Mouse (Mus musculus) ES-E14 (cell line): ENCODE data around the gene Ldlr. TPM values are rescaled to one million over a fixed set of nuclear protein-coding genes. Genes with fewer than 3 reads are reported as not detected.

ENCODE experiments used
- DNase-seq: peaks from one replicate; pipeline ENCODE4 v3.0.0-alpha.2; 2013; ENCODE audit warnings: low read depth, low spot score
- H3K27ac ChIP-seq: 2 replicates; pipeline ENCODE4 v1.5.1; 2012; ENCODE audit warnings: low read depth, mild to moderate bottlenecking, low read length, moderate library complexity, mixed read lengths; ENCODE audit not compliant: poor library complexity, insufficient read depth, severe bottlenecking
- H3K36me3 ChIP-seq: 2 replicates; pipeline ENCODE4 v1.6.1; 2012; ENCODE audit warnings: mild to moderate bottlenecking, low read length, moderate library complexity, mixed read lengths; ENCODE audit not compliant: control insufficient read depth, poor library complexity, insufficient read depth, severe bottlenecking
- H3K4me1 ChIP-seq, 2 experiments: fragments of 150-350 bp in 1 of 2; sonication (generic) in 1 of 2; 2 replicates each; pipeline ENCODE4 v1.6.1; 2012; ENCODE audit warnings: low read length in 2 of 2, mild to moderate bottlenecking in 1 of 2, mixed read lengths in 1 of 2; ENCODE audit not compliant: control insufficient read depth in 2 of 2, insufficient read depth in 2 of 2, poor library complexity in 1 of 2
- H3K4me3 ChIP-seq, 2 experiments: fragments of 150-350 bp in 1 of 2; sonication (generic) in 1 of 2; 2 replicates each; pipeline ENCODE4 v1.5.1; 2012; ENCODE audit warnings: low read length in 2 of 2, low read depth in 1 of 2, mild to moderate bottlenecking in 1 of 2, mixed read lengths in 1 of 2; ENCODE audit not compliant: insufficient read depth in 1 of 2, poor library complexity in 1 of 2, severe bottlenecking in 1 of 2
- H3K9ac ChIP-seq: 2 replicates; pipeline ENCODE4 v1.6.1; 2012; ENCODE audit warnings: low read depth, mild to moderate bottlenecking, low read length, mixed read lengths; ENCODE audit not compliant: poor library complexity, insufficient read depth, severe bottlenecking
- H3K9me3 ChIP-seq: fragments of 150-350 bp; sonication (generic); 2 replicates; pipeline ENCODE4 v1.6.1; 2012; ENCODE audit warnings: low read depth, mild to moderate bottlenecking, low read length; ENCODE audit not compliant: control insufficient read depth, insufficient read depth
- CHD2 ChIP-seq: IDR thresholded peaks from 2 replicates; pipeline ENCODE4 v1.6.1; 2014; ENCODE audit warnings: mild to moderate bottlenecking, low read depth, low read length, inconsistent platforms
- HCFC1 ChIP-seq: IDR thresholded peaks from 2 replicates; pipeline ENCODE4 v1.6.1; 2012; ENCODE audit warnings: low read length, inconsistent platforms, borderline replicate concordance; ENCODE audit not compliant: insufficient read depth
- MAFK ChIP-seq: IDR thresholded peaks from 2 replicates; pipeline ENCODE4 v1.6.1; 2014; ENCODE audit warnings: mild to moderate bottlenecking, low read depth, low read length, inconsistent platforms; ENCODE audit not compliant: insufficient read depth
- ZC3H11A ChIP-seq: IDR thresholded peaks from 2 replicates; pipeline ENCODE4 v1.6.1; 2012; ENCODE audit warnings: low read depth, mild to moderate bottlenecking, inconsistent platforms, low read length, borderline replicate concordance
- ZNF384 ChIP-seq: IDR thresholded peaks from 2 replicates; pipeline ENCODE4 v1.6.1; 2012; ENCODE audit warnings: low read depth, low read length, inconsistent platforms
- in situ Hi-C, 2 experiments: fragments of 600-800 bp; cut with MboI; formaldehyde crosslinking; loops; one replicate each; pipeline ENCODE4 v1.15.1; 2025; ENCODE audit warnings: low sequenced_read_pairs in 2 of 2, inconsistent platforms in 1 of 2; ENCODE audit not compliant: unreplicated experiment in 2 of 2
- total RNA-seq: library from RNA; depleted of rRNA; stranded (reverse); fragments of 300-350 nt; gene quantifications from 2 replicates; pipeline ENCODE4 v1.2.3, GENCODE M21; 2012

The Ldlr gene
- total RNA-seq, 1 experiment, result 95.7 TPM

GRCm38 (mm10) chr9:21735126-21735525 lies 11.8 kb downstream of the Ldlr start:
- H3K27ac ChIP-seq, result no peak overlapping the region
- in situ Hi-C loops, result no loop called here
- H3K4me1 ChIP-seq, result peaks cover 0 to 3% of the 10 kb centered on the region in 2 experiments; a peak in 2 of 4 replicates
- H3K36me3 ChIP-seq, result peaks cover 87% of the 10 kb centered on the region
- H3K4me3 ChIP-seq, result no peak overlapping the region
- TF ChIP-seq ZNF384 (no peak), MAFK (no peak)
- no peak overlapping the region for H3K9ac ChIP-seq
- H3K9me3 ChIP-seq, result no peaks in the 10 kb centered on the region
- no peak for DNase-seq

DNA sequence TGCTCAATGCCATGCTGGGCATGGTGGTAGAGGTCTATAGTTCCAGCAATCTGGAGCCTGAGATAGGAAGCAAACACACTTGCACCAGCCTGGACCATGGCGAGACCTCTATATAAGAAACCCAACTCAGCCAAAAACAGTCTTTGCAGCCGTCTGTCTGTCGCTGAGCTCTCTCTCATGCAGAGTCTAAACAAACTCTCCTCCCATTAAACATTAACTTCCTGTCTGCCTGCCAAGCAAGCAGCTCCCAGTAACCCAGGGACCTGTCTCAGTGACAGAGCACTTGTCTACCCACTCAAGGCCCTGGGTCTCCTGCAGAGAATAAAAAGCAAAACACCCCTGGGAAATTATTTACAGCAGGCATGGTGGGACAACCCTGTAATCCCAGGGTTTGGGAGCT lies 13.3 kb downstream of the Ldlr start:
- in situ Hi-C loops, result no loop called here
- Histone ChIP-seq H3K36me3 (peaks cover 86% of the 10 kb centered on the region), H3K9me3 (no peaks in the 10 kb centered on the region), H3K27ac (no peak overlapping the region), H3K4me3 (no peak overlapping the region), H3K4me1 (no peaks in the 10 kb centered on the region; a peak in 1 of 4 replicates), H3K9ac (no peak overlapping the region)
- no peak for DNase-seq
- no peak for TF ChIP-seq HCFC1

- DNase-seq, result no peak
- H3K4me1 ChIP-seq, result no peaks in the 10 kb centered on the region; a peak in 1 of 4 replicates
- TF ChIP-seq MAFK (no peak), ZC3H11A (no peak), HCFC1 (no peak)
- in situ Hi-C loops, result no loop called here
- H3K27ac ChIP-seq, result no peak overlapping the region
- H3K4me3 ChIP-seq, result no peak overlapping the region
- no peak overlapping the region for H3K9ac ChIP-seq
- peaks cover 86% of the 10 kb centered on the region for H3K36me3 ChIP-seq
- H3K9me3 ChIP-seq, result no peaks in the 10 kb centered on the region
Measured at GRCm38 (mm10) chr9:21737188-21737587, 13.9 kb downstream of the Ldlr start.

DNA sequence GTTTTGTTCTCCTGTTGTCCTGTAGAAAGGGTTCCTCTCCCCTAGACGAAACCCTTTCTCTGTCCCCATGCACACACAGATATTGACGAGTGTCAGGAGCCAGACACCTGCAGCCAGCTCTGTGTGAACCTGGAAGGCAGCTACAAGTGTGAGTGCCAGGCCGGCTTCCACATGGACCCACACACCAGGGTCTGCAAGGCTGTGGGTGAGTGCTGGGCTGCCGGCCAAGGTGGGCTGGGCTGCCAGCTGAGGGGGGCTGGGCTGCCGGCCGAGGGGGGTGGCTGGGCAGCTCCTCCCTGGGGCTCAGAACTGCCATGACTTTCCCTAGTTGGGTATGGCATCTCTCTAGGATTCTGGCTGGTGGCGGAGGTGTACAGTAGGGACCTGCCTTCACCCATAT lies 15.5 kb downstream of the Ldlr start:
- H3K9ac ChIP-seq, result no peak overlapping the region
- peaks cover 81% of the 10 kb centered on the region for H3K36me3 ChIP-seq
- no peak overlapping the region for H3K27ac ChIP-seq
- TF ChIP-seq HCFC1 (no peak), MAFK (no peak), ZNF384 (no peak), CHD2 (no peak), ZC3H11A (no peak)
- DNase-seq, result no peak
- H3K4me3 ChIP-seq, result no peak overlapping the region
- no peaks in the 10 kb centered on the region for H3K4me1 ChIP-seq
- in situ Hi-C loops, result no loop called here
- H3K9me3 ChIP-seq, result no peaks in the 10 kb centered on the region

DNA sequence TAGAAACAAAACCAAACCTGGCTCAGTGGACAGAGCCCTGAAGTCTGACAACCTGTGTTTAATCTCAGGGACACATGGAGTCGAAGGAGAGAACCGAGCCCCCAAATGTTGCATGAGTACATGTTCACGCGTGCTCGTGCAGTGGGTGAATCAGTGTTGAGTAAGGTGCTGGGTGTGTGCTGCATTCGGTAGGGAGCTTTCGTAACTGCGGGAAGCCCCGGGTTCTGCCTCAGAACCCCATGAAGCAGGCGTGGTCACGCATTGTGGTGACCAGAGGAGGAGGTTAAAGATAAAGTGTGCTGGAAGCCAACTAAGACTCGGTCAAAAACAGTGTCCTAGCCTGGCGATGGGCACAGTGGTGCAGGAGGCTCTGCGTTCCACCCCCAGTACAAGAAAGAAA lies 17.1 kb downstream of the Ldlr start:
- peaks cover 82% of the 10 kb centered on the region for H3K36me3 ChIP-seq
- H3K27ac ChIP-seq, result no peak overlapping the region
- no peaks in the 10 kb centered on the region for H3K4me1 ChIP-seq
- TF ChIP-seq CHD2 (no peak), ZNF384 (no peak; the same call in 1 of the 2 replicates), HCFC1 (no peak), MAFK (no peak), ZC3H11A (no peak)
- H3K4me3 ChIP-seq, result no peak overlapping the region
- DNase-seq, result no peak
- H3K9ac ChIP-seq, result no peak overlapping the region
- in situ Hi-C loops, result no loop called here
- no peaks in the 10 kb centered on the region for H3K9me3 ChIP-seq
